Mouse (Mus musculus) inflammation-experienced regulatory T-cells, adult 6 months (primary cell): Measurements from ENCODE around the gene Hspb9. TPM values are rescaled to one million over a fixed set of nuclear protein-coding genes. Genes with fewer than 3 reads are reported as not detected.

Source experiments
- ATAC-seq: one replicate; pipeline ENCODE4 v1.8.0; 2017
- polyA plus RNA-seq, 3 experiments: library from polyadenylated mRNA; unstranded; fragments of 100-300 nt; shearing (Covaris generic); gene quantifications; one replicate each; pipeline ENCODE4 v1.2.1; 2017

The Hspb9 gene
- polyA plus RNA-seq, 3 experiments from 2014 or later, result 1.1 TPM; not detected in 2

DNA sequence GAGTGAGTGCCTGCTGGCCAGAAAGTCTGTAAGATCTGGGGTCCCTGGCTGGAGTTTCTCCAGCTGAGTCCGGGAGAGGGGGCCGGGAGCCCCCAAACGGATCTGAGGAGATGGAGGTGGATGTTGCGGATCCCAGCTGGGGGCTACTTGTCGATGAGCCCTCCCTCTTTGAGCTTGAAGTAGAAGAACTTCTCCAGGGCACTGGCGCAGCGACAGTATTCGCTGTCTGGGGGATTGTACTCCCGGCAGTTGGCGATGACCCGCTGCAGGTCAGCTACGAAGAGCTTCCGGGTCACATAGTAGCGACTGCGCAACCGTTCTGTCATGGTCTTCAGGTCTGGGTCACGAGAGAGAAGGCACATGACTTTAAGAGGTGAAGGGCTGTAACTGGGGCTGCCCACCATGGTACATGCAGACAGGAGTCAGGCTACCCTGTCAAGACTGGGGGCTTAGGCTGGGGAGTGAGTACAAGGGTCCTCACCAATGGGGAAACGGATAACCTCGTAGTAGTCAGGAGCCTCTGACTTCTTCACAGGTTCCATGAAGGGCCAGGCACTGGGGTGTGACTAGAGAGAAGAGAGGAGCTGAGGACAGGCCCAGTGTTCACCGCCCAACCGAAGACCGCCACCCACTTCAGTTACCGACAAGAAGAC is 8.4 kb upstream of the Hspb9 start:
- no peak for ATAC-seq

DNA sequence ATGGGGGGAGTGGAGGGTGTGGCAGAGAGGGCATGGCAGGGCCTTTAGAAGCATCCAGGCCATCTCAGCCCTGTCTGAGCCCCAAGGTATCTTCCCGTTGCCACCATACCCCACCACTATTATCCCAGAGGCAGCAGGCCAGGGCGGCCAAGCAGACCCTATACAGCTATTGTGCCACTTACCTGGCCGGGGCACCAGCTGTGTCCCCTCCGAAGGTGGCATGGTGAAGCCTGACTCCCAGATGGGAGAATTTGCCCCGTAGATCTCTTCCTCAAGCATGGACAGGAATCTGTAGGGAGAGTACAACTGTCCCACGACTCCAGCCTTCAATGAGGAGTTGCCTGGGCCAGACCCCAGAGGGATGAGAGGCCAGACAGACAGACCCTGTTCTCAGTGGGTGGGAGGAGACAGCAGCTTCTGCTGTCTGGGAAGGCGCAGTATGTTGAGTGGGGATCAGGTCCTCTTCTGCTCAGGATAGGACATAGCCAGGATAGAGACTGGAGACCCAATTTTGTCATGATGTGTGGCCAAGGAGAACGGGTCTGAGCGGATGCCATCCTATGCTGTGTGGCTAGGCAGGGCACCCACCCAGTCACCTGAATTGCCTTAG is 4.3 kb upstream of the Hspb9 start:
- no peak for ATAC-seq

DNA sequence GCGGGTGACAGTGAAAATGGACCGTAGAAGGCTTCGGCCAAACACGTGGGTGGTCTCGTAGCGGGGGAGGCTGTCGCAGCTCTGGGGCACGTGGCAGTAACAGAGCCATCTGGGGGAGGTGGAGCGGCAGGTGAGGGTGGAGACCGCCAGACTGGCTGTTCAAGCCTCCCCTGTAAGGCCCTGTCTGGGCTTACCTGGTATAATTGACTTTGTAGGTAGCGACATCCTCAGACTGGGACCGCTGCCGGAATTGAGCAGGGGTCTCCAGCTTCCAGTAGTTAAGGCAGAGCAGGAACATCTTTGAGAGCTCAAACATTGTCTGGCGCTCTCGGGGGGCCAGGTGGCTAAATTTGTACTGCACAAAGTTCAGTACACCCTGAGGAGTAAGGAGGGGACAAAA is 3.1 kb upstream of the Hspb9 start:
- no peak for ATAC-seq

DNA sequence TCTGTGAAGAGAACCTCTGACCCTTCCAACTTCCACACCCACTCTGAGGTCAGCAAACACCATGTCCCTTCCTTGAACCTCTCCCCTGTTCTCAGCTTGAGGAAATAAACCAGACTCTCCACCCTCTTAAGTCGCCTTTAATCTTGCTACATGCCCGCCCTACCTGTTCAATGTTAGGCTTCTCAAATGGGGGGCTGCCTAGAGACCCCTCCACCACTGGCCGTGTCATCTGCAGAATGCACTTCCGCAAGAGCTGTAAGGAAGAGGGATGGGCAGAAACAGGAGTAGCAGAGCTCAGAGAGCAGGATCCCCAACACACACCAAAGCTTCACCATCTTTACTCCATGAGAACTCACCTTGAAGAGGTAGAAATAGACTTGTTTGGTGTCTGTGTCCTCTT is 2.7 kb upstream of the Hspb9 start:
- no peak for ATAC-seq

DNA sequence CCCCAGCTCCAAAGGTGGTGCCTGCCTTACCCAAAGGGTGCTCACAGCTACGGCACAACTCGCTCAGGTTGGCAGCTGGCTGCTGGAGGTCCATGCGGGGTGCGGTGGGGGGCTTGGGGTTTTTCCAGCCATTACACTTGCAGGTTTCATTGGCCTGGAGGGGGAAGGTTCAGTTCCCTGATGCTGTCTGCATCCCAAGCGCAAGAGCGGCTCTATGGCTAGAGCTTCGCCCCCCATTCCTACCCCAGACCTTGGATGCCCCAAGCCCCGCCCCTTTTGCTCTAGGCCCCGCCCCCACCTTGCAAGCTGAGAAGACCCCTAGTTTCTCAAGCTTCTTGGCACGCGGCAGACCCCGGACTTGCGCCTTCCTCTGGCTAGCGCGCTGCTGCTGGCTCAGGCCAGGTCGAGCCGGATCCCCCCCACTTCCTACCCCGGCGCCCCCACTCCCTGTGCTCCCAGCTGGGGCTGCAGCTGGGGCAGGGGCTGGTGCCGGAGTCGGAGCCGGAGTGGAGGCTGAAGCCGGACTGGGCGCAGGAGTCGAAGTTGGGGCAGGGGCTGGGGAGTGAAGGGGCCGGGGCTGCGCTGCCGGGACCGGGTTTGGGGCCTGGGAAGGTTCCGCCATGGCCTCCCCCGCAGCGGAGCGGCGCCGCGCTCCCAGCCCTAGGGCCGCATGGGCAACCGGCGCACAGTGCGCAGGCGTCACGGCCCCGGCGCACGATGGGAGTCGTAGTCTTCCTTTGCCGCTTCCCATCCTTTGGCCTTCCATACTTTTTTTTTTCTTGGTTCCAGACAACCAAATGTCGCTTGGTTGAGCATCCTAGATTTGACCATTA is 1.7 kb upstream of the Hspb9 start, which contains the start of gene Kat2a:
TSS of gene Kat2a (minus strand) at position 683 of the 833 bp plus-strand sequence.
- ATAC-seq, result peak; percentile 53

DNA sequence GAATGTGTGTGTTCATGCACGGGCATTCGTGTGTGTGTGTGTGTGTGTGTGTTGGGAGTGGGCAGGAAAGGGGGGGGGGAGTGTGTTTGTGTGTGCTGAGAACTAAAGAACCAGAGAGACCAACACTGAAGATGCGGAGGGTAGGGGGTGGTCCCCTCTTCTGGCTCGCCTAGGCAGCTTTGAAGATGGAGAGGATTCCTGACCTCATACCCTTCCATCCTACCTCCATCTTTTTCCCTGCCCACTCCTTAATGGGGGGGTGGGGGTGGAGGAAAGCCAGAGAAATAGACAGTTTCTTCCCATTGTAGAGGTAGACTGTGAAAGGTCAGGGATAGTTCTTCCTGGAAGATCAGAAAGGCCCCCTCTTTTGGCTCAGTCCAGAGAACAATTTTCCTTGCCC is 476 bp upstream of the Hspb9 start:
- no peak for ATAC-seq

DNA sequence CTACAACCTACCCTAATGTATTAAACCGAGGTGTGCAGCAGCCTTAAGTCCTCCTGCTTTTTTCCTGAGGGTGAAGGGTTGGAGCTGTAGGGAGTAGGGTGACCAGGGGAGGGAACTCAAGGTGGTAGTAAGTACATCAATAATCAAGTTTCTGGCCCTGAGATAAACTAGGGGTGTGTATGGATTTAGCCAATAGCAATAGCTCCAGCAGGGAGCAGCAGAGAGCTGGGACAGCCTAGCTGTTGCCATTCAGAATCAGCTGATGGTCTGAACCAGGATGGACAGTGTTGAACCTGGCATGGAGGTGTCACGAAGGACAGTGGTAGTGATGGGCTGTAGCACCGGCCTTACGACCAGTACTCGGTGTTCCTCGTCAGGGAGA is 875 bp downstream of the Hspb9 start:
- ATAC-seq, result peak; percentile 47

DNA sequence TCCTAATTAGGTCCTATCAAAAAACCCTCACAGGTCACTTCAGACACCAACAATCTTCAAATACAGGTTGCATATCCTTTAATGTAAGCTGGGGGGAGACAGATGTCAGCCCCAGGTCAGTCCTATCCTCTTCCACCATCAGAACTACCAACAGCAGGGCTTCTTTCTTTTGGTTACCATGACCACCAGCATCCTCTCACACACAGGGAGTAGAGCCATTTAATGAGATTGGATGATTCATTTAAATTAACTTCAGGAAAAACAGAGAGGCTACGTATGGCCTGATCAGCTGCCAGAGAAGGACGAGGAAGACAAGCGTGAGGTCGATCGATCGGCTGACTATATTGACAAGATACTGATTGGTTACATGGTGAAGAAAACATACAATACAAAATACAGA is 1.3 kb downstream of the Hspb9 start:
- ATAC-seq, result no peak

DNA sequence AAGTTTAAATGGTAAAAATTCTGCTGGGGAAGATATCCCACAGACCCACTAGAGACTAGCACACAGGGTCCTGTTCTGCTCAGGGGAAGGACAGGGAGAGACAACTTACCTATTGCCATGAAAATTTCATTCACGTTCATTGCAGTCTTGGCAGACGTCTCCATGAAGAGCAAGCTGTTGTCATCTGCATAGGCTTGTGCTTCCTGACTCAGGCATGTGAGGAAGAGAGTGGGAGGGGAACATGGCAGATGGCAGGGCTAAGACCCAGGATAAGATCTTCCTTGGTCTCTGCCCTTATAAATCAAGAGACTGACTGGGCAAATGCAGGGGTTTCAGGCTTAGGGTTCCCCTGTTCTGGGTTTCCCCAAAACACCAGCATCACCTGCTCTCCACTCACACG is 3.0 kb downstream of the Hspb9 start:
- no peak for ATAC-seq

DNA sequence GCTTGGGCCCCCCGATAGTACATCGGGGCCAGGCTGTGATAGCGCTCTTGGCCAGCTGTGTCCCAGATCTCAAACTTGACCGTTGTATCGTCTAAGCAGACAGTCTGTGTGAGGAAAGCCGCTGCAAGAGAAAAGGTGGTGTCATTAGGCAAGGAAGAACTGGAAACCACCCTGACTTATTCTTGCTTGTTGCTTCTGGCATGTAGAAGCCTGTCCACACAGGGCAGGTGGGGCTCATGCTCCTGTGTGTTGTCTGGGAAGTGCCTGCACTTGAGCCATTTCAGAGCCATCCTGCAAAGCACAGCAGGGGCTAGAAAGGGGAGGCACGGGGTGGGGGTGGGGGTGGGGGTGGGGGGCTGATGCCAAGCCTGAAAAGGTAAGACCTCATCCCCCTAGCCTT is 4.8 kb downstream of the Hspb9 start:
- no peak for ATAC-seq

DNA sequence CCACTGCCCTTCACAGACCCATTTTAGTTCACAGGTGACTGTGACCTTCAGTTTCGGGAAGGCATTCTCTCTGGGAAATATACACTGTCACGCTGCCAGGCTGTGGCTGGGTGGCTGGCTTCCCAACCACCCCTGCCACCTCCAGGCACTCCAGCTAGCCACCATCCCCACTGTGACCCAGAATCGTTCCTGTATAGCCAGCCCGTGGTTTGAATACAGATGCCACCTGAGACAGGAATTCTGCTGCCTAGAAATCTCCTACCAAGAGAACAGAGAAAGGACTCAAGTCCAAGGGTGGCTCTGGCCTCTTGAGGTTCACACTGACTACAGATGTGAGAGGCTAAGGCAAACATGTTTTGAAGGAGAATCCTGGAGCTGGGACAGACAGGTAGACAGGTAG is 5.2 kb downstream of the Hspb9 start:
- ATAC-seq, result no peak

DNA sequence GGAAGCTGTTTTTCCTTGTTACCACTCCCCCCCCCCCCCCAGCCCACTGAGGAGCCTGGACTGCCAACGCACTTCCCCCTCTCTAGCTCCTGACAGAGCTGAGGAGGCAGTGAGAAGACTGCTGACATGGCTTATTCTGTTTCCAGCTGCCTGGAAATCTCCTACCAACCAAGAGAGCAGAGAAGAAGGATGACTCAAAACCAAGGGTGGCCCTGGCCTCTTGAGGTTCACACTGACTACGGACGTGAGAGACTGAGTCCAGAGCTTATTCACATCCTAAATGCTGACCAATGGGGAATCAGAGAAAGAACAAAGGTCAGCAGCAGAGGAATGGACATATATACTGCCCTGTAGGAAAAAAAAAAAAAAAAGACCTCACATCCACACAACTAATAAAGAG is 5.7 kb downstream of the Hspb9 start:
- no peak for ATAC-seq

DNA sequence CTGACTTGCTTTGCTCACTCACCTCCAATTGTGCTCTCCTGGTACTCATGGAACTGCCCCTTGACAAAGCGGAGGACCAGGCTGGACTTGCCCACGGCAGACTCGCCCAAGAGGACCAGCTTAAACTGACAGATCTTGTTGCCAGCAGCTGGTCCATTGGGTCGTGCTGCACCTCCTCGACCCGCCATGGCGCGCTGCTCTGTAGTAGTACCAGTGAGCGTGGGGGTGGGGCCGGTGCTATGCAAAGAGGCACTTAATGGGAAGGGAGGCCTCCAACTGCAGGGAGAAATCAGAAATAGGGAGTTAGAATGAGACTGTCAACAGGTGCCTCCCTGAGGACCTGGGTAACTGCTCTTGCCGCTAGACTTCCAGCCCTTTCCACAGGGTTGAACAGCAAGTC is 6.2 kb downstream of the Hspb9 start:
- ATAC-seq, result no peak

DNA sequence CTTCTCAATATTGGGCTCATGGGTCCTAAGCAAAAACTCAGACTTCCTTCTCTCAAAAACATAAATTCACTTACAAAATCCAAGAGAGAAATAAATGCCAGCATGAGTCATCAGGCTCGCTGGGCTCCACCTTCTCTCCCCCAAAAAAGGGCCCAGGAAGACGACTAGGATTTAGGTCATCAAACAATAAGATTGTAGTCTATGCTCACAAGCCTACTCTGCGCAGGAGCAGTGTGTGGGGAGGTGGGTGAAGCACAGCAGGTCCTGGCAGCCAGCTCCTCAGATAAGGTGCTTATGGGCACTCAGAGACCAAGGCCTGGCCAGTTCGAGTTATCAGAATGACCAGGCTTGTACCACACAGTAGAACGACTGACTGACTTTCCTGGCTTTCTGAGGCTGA is 6.7 kb downstream of the Hspb9 start:
- ATAC-seq, result no peak

DNA sequence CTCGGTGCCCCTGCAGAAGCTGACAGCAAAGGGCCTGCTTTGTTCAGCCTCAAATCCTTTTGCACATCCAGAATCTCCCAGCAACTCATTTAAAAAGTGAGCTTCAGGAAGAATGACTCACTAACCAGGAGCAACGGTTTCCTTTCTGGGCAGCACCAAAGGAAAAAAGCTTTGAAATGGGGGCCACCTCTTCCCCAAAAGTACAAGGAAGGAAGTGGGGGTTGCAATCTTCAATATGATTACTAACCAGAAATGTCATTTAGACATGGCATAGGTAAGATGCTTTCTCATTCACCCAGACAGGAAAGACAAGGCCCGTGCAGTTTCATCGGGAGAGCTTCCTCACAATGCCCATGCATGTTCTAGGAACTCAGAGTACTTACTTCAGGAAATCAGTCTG is 7.6 kb downstream of the Hspb9 start:
- ATAC-seq, result no peak

DNA sequence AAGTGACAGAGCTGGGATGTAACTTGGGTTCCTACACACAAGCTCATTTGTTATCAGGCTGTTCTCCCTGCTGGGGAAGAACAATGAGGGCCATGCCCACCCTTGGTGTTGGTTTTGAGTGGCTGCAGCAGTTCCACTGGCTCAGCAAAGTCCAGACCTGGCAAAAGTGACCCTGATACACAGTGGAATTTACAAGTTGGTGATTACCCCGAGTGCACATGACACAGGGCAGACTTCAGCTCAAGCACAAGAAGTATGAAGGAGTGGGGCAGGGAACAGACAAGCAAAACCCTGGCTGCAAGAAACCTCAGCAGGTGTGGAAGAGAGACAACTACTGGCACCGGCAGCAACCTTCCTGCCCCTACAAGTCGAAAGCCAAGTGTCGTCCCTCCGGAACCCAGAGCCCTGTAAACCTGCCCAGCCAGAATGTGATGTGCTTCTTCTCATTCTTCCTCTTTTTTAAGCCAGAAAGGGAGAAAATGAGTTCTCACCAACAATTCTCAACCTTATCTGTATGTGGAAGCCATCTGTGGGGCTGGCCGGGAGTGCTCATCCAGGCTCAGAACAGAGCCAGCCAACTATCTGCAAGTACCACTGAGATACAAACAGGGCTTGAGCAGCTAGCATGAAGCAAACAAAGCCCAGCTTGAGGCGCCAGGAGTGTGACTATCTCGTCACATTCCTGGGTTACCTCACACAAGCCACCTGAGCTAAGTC is 8.3 kb downstream of the Hspb9 start:
- no peak for ATAC-seq

DNA sequence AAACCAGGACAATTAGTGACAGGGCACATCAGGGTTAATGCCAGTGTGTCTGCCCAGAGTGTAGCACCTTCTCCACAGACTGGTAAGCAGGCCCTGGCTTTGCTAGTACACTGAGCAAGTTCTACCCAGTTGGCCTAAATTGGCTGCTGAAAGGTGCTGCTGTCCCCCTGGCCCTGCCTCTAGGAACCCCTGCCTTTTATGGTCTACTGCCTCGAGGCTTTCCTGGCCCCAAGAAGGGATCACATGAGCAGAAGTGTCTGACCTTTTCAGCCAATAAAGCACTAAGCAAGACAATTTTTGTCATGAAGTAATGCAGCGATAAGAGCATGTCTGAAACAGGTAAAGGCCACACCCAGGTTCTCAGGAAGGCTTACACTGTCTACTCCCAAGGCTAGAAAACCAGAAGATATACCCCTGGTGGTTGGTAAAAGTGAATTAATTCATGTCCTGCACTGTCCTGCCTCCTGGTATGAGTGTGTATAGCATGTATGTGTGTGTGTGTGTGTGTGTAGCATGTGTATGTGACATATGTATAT is 8.9 kb downstream of the Hspb9 start:
- ATAC-seq, result no peak

DNA sequence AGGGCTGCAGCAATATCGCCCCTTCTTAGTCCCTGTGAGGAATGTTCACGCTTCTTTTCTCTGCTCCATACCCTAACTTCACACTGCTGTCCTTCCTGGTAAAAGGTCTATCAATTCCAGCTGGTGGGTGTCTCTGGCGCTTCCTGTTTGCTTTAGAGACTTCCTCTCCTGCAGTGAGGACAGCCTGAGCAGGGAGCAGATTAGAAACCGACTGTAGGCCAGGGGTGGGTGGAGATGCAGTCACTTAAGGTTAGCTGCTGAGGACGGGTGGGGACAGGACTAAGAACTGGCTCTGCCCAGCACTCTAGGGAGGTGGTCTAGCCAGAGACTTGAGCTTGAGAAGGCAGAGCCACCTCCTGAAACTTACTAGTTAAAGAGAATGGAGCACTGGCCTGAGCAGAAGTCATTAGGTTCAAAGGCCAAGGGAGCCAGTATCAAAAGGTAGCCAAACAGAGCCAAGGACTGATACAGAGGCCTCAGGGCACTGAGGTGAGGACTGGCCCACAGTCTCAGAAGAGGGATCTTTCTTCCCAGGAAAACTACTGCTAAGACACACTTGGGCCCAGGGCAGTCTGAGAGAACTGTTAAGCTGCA is 11.4 kb downstream of the Hspb9 start:
- no peak for ATAC-seq

DNA sequence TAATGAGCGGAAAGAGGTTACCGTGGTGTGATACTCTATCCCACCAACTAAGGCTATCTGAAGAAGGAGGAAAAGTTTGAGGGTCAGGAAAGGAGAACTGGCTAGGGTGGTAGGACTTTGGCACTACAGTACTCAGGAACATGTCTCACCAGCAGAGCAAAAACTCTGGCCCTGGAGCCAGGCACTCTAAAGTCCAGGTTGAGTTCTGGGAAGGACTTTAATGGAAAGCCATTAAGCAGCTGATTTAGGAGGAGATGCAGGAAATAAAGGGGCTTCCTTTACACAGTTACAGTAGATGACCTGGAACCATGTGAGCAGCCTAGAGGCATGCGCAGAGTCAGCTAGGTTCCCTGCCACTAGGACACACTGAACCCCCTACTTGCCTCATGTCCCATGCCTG is 13.6 kb downstream of the Hspb9 start:
- no peak for ATAC-seq

DNA sequence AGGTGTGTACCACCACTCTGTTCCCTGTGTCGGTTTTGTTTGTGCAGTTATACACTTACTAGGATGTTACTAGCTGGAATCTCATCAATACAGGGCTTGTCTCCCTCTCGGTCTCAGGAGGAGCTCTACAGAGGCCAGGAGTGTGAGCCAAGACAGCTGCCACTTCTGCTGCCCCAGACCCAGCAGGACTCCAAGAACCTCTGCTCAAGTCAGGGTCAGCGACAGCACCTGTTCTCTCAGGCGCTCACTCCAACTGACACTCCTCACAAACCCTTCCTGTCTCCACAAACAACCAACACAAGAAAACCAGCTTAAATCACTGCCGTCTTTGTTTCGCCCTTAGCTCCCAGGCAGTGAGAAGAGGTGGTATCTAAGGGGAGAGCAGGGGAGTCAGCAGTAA is 15.0 kb downstream of the Hspb9 start:
- no peak for ATAC-seq

DNA sequence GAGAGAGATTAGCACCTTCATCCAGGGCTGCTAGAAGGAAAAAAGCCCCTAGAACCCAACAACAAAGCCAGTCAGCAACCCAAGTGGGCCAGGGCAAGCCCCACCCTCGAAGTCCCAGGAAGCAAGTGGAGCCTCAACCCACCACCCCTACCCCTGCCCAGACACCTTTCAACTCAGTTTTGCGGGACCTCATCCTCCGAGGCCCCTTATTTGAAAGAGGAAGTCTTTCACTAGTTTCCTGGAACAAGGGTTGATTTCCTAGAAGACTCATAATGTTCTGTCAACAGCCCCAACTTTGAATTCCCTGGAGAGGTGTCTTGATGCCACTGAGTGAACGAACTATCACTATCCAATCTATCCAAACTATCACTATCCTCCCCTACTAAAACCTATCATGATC is 16.3 kb downstream of the Hspb9 start:
- ATAC-seq, result peak; percentile 35

DNA sequence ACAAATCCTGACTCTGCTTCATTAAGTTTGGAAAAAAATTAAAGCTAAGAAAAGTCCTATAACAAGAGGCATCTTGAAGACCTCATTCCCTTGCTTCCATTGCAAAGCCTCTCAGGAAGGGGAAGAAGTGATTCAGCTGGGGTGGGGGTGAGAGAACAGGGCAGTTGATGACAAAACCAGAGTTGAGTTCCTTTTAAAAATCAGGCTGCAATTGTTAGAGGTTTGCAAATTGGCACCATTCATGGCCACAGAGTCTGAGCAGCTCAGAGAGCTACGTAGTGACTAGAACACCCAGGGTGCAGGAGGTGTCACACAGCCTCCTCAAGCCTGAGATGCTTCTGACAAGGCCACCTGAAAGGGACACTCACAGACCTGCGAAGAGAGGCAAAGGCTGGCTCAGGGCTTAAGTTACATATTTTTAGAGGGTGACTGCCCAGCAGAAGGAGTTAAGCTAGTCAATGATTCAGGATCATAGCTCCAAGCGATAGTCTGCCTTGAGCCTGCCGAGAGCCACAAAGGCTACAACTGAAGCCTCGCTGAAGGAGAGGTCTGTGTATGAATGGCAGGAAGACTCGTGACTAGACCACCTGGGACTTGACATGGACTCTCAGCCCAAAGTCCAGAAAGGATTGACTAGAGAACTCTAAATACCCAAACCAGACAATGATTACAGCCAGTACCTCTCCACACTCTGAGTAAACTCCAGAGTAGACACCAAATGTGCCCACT is 17.0 kb downstream of the Hspb9 start:
- no peak for ATAC-seq
